Mouse (Mus musculus) spleen, adult 2 months (tissue): ENCODE measurements around the gene Tada2a.

Source experiments
- CTCF ChIP-seq: fragments of 200-500 bp; IDR thresholded peaks from 2 replicates; pipeline ENCODE4 v1.5.1; 2011; ENCODE audit warnings: mild to moderate bottlenecking, inconsistent platforms; ENCODE audit not compliant: insufficient read depth, insufficient read length, insufficient replicate concordance; ENCODE audit errors: extremely low read depth
- POLR2A ChIP-seq: fragments of 200-500 bp; IDR thresholded peaks from 2 replicates; pipeline ENCODE4 v1.6.1; 2011; ENCODE audit warnings: low read depth, low read length, inconsistent platforms

GRCm38 (mm10) chr11:84079361-84079760 is 50.0 kb downstream of the Tada2a start:
- no peak for TF ChIP-seq CTCF
- no peak for TF ChIP-seq POLR2A
